Mouse (Mus musculus): ENCODE measurements around the gene Ckap2.
"Not testable (repeated sequence)": the region's sequence is repeated elsewhere in the genome, so short reads cannot be mapped to it uniquely, and the experiment has no call there.

Ckap2 gene

DNA sequence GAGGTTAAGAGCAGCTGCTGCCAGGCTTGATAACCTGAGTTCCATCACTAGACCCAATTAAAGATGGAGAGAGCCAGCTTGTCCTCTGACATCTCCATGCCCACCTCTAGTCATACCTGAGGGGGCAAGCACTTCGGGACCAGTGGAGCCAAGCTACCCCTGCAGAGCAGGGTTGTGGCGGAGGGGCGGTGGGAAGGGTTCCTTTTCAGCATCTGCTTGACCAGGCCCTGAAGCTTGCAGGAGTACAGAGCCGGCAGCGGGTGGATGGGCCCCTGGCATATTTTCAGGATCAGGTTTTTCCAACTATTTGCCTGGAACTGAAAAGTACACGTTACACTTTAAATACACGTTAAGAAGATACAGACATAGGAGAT is 37.3 kb downstream of the Ckap2 start:
- DNase-seq (ENCODE audit: low spot score in 2 of 2), result no peak

DNA sequence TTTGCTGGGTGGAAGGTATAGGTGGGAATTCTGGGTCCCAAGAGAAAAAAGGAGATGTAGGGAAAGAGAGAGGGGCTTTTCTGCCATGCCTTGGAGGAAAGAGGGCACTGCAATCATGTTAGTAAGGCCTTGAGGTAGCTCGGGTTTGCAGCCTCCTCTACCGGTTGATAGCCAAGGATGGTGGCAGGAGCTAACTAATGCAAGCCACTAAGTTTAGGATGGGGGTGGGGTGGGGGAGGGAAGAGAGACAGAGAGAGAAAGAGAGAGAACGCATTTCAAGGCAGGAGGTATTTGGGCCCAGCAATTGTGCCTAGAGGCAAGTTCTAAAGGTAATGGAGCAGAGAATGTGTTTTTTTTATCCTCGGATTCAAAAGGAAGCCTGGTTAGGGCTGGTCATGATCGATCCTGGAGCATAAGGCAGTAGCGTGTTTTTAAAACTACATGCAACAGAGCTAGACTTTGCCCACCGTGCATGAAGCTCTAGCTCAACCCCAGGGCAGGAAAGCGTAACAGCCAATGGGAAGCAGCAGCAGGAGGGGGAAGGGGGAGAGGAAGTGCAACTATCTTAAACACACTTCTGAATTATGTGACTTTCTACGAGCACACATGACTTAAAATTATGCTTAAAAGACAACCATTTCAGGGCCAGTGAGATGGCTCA is 37.8 kb downstream of the Ckap2 start:
- no peak for DNase-seq (ENCODE audit: low spot score in 2 of 2)

DNA sequence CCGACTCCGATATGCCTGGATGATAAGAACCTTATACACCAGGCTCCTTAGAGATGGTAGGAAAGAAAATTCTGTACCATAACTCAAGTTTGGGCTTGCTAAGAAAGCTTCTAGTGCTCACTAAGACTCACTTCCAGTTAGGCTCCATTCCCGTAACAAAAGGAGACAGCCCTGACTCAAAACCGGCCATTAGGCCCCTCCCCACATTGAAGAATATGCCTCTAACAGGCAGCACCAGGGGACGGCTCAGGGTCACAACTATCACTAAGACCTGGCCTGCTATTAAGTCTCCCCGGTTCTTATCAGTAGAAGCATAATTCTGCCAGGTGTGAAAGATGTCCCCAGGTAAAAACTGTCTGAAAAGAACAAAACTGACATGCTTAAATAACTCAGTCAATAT is 39.8 kb downstream of the Ckap2 start:
- DNase-seq (ENCODE audit: low spot score in 2 of 2), result no peak

DNA sequence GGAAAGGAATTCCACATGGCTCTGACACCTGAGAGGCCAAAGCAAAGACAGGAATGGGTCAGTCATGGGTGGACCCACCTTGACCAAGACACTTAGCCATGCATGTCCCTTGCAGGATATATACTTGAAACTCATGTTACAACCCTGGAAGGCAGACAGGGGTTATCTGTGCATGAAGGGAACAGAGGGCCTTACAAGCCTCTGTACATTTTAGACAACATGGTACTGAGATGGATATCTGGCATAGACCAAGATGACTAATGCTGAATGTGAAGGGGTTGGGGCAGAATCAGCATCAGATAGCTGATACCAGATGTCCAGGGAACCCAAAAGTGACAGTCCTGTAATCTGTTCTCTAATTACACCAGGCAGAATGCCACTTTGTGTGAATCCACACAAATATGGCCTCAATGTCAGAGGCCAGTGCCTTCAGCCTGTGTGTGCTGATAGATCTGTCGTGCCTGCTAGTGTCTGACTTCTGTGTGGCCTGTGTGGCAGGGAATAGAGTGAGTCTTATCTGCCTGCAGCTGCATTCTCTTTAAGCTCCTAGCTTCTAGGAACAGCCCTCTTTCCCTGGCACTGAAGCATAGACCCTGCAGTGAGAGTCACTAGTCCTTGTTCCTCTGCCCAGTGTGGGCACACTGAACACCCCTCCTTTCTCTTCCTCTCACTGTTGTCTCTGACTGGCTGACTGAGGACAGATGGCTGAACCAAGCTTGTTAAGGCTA is 41.7 kb downstream of the Ckap2 start:
- DNase-seq (ENCODE audit: low spot score in 2 of 2), result no peak

DNA sequence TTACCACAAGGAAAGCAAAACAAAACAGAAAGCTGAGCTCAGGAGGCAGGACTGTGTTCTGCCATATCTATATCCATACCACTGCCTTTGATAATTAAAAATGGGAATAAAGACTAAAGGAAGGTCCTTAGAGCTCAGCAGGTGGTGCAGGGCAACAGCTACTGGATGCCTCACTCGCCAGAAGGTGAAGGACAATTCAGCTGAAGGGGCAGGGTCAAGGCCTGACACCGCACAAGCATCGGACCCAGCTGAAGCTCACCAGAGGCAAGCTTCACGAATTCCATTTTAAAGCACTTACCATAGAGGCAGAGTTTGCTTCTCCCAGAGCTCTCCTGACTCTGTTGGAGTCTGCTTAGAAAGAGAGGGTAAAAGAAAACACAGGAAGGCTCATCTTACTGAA is 43.0 kb downstream of the Ckap2 start:
- no peak for DNase-seq (ENCODE audit: low spot score in 2 of 2)

DNA sequence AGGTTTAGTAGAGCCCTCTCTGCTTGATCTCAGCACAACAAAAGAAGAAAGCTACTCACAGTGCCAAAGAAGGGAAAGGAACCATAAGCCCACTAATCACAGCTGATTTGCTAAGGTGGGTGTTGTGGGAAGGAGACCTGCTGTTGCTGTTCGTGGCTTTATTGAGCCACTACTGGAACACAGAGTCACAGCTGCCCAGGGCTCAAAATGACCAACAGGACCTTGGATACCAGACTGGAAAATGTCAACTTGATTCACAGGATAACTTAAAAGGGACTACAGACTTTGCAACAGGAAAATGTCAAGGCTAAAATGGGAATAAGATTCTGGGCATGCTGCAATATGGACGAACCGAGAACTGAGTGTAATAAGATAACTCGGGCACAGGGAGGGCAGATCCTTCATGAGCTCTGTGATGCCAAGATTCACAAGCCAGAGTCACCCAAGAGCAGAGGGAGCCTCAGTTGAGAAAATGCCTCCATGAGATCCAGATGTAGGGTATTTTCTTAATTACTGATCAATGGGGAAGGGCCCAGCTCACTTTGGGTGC is 43.7 kb downstream of the Ckap2 start:
- DNase-seq (ENCODE audit: low spot score in 2 of 2), result no peak

DNA sequence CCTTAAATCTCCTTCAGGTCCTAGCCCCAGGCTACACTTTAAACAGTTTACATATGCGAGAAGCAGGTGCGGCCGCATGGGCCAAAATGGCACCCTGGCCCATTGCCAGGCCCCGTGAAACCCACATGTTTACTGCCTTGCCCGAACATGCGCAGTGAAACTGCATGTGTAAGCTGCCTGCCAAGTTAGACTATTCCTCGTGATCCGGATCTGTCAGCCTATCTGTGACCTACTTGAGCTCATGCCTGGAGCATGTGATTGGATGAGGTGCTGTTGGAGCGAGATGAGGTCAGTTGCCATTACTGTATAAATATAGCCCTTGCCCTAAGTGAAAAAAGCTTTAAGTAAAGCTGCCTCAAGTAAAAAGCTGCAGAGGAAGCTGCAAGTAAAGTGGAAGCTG is 49.2 kb downstream of the Ckap2 start:
- not testable (repeated sequence) for DNase-seq (ENCODE audit: low spot score in 2 of 2)

DNA sequence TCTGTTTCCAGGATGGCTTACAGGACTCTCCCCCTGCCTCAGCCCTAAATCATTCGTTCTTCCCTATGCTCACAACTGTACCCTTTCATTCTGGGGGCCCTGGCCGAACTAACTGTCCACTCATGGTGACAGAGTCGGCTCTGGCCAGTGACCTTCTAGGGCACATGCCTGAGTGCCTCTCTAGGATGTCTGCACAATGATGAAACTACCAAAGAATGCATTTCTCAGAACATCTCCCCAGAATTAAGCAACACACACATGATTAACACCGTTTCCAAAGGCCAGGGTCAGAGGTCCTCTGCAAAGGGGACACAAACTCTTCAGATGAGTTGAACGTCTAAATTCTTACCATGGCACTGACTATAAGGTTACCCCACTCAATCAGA is 50.9 kb downstream of the Ckap2 start:
- no peak for DNase-seq (ENCODE audit: low spot score in 2 of 2)

DNA sequence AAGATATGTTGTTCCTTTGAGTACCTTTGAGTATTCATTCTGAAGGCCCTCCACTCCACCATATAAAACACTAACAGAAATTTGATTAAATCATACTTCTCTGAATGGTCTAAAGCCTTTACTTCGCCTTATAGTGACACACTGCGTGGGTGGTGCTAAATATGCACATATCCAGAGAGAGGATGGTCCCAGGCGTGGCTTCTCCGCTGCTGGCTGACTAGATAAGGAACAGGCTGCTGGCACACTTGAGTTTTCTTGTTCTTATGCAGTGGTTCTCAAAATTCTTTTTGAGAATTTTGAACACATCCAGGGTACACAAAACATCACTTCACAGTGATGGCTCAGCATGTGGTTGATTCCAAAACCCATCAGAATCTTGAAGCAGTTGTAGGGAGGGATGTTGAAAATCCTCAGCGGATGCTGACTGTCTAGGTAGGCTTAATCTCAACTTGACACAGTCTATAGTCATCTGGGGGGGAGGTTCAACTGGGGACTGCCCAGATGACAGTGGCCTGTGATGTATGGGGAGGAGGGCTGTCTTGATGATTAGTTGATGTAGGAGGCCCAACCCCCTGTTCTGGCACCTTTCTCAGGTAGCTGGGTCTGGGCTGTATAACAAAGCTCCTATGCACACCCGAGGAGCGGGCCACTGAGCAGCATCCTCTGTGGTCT is 51.4 kb downstream of the Ckap2 start:
- no peak for DNase-seq (ENCODE audit: low spot score in 2 of 2)

DNA sequence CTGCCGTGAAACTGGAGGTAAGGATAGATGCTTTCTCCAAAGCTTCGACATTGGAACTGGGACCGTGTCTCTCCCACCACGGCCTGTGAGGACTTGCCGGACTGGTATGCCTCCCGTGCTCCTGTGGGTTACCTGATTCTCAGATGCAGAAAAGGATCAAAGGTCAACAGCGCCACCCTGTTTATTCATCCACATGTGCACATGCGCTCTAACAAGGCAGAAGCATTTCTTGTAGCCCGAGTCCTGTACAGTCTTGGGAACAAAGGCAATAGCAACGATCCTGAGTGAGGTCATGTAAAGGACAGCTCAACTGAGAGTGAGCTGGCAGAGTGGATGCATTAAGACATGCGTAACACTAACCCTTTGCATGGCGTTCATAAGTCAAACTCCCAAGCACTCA is 53.6 kb downstream of the Ckap2 start:
- no peak for DNase-seq (ENCODE audit: low spot score in 2 of 2)

DNA sequence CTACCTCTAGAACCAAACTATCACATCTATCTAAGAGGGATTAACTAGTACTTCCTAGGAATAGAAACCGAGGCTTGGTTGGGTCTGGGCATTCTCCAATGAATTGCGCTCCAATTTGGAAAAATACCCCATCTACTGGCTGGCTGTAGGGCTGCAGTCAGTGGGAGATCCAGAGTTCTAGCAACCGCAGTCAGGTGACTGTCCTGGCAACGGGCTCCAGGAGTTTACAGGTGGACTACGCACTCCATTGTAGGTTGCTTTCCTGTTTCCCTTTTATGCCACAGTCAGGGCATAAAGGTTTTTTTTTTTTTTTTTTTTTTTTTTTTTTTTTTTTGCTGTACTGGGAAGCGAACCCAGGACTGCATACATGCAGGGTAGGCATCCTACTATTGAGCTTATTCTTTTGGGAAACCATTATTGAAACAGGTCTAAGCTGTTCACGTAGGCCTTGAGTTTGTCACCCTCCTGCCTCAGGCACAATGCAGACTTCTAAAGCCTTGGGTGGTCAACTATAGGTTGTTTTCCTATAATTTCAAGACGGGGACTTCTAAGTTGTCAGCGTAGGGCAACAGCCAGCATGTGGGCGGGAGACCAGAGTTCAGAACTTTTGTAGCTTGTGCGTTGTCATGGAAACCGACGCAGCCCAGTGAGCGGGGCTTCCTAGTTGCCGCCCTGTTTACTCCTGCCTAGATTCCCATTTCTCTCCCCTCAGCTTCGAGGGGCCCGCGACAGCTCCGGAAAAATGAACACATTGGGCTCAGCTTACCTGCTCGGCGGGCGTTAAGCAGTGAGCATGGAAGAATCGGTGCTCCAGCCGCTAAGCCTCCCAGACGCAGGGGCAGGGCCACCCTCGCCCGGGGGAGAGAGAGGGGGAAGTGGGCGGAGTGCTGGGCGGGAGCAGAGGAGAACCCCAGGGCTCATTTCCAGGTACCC is 61.1 kb downstream of the Ckap2 start, which contains the start of gene Nek5:
Nek5 (minus strand) TSS at position 834 of the 933 bp plus-strand sequence.
- DNase-seq (ENCODE audit: low spot score in 2 of 2), result no peak
